Mouse (Mus musculus) hindbrain, embryonic 11.5 days (tissue): ENCODE results near the gene Itgb1bp1. TPM values are rescaled to one million over a fixed set of nuclear protein-coding genes. Genes with fewer than 3 reads are reported as not detected.

Source experiments
- ATAC-seq: fragments of 200-750 bp; cut with Nextera tagmentation; 2 replicates; pipeline ENCODE4 v1.8.0; 2017; ENCODE audit warnings: mild to moderate bottlenecking, moderate TSS enrichment, moderate library complexity; ENCODE audit not compliant: low FRiP score
- DNase-seq: peaks from one replicate; pipeline ENCODE4 v3.0.0-alpha.2; 2015; ENCODE audit warnings: low spot score
- H3K27ac ChIP-seq: fragments of 300-500 bp; sonication (generic); 2 replicates; pipeline ENCODE4 v1.5.1; 2014; ENCODE audit warnings: mild to moderate bottlenecking, low read depth, low read length
- H3K27me3 ChIP-seq: fragments of 300-500 bp; sonication (generic); 2 replicates; pipeline ENCODE4 v1.6.1; 2014; ENCODE audit warnings: mild to moderate bottlenecking, low read length, moderate library complexity, mixed read lengths; ENCODE audit not compliant: control insufficient read depth, insufficient read depth
- H3K36me3 ChIP-seq: fragments of 300-500 bp; sonication (generic); 2 replicates; pipeline ENCODE4 v1.6.1; 2014; ENCODE audit warnings: mild to moderate bottlenecking, low read length, moderate library complexity, mixed read lengths; ENCODE audit not compliant: control insufficient read depth, insufficient read depth
- H3K4me1 ChIP-seq: fragments of 300-500 bp; sonication (generic); replicated peaks from 2 replicates; pipeline ENCODE4 v1.6.1; 2014; ENCODE audit warnings: low read length, mixed read lengths; ENCODE audit not compliant: control insufficient read depth, insufficient read depth
- H3K4me2 ChIP-seq: fragments of 300-500 bp; sonication (generic); replicated peaks from 2 replicates; pipeline ENCODE4 v1.6.1; 2014; ENCODE audit warnings: mild to moderate bottlenecking, low read depth, low read length
- H3K4me3 ChIP-seq: fragments of 300-500 bp; sonication (generic); 2 replicates; pipeline ENCODE4 v1.5.1; 2014; ENCODE audit warnings: low read depth, low read length
- H3K9ac ChIP-seq: fragments of 300-500 bp; sonication (generic); 2 replicates; pipeline ENCODE4 v1.6.1; 2014; ENCODE audit warnings: low read depth, low read length
- H3K9me3 ChIP-seq: fragments of 300-500 bp; sonication (generic); 2 replicates; pipeline ENCODE4 v1.6.1; 2016; ENCODE audit warnings: low read length; ENCODE audit not compliant: control insufficient read depth
- WGBS: fragments of 180-500 bp; shearing (Covaris S2); extraction: QIAGEN DNeasy Blood & Tissue Kit; methylation state at CpG from one replicate; pipeline ENCODE4 v1.1.7; 2014; 5-methylcytosine and 5-hydroxymethylcytosine counted together
- polyA plus RNA-seq: library from polyadenylated mRNA; unstranded; fragments of >200 nt; fragmentation: Nextera tagmentation; extraction: Ambion mirVana; gene quantifications from 2 replicates; pipeline ENCODE4 v1.2.1, GENCODE M21; 2014

Itgb1bp1 gene
- 45.5 and 47.6 TPM in 2 replicates for polyA plus RNA-seq

DNA sequence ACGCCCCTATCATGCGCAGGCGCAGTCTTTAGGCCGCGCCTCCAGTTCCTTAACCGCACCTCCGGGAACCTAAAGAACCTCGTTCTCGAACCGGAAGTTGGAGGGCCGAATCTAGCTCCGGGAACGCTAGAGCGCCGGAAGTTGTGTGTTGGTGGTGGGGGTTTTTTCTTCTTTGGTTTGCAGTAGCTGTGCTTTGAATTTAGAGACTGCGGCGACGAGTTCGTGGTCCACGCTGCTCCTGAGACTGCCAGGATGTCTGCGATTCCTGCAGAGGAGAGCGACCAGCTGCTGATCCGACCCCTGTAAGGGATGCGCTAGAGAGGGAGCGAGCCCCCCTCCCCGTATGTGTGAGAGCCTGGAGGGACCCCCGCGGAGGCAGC is at the start of gene Itgb1bp1:
Gene Itgb1bp1, minus strand, starts transcription at position 42 of the 380 bp plus-strand sequence.
- Histone ChIP-seq H3K27ac (peak within 1 kb of the TSS; percentile 86), H3K9me3 (no peaks in the 10 kb centered on the region), H3K4me1 (no peaks in the 10 kb centered on the region), H3K4me2 (peak within 1 kb of the TSS; percentile 78), H3K4me3 (peak within 1 kb of the TSS; percentile 83), H3K36me3 (no peaks in the 10 kb centered on the region), H3K9ac (peak within 1 kb of the TSS; percentile 88), H3K27me3 (no peaks in the 10 kb centered on the region)
- under 1% methylated on average over 28 of the region's 28 CpGs for WGBS
- DNase-seq (peak; percentile 99), ATAC-seq (peak; percentile 96)

DNA sequence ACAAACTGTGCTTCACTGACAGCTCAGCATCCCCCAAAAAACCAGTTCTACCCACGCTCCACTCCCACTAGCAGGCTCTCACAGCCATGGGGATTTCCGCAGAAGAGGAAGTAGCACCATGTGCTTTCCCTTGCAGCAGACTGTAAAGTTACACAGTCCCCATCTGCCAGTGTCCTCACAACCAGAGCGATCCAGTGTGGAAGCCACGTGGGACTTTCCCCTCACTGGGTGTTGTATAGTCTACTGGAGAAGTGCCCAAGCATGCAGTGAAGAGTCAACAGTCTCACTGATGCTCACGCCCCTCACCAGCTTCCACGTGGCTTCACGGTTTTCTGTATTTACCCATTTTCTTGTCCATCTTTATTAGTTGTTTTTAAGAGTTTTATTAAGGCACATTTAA is 49.8 kb upstream of the Itgb1bp1 start:
- DNase-seq (no peak), ATAC-seq (no peak)
- Histone ChIP-seq H3K4me2 (no peak overlapping the region), H3K9me3 (no peaks in the 10 kb centered on the region), H3K4me1 (no peaks in the 10 kb centered on the region), H3K4me3 (no peak overlapping the region), H3K9ac (no peak overlapping the region), H3K27me3 (no peaks in the 10 kb centered on the region), H3K27ac (no peak overlapping the region), H3K36me3 (peaks cover 12% of the 10 kb centered on the region)
- 95% methylated on average over 7 of the region's 7 CpGs for WGBS

DNA sequence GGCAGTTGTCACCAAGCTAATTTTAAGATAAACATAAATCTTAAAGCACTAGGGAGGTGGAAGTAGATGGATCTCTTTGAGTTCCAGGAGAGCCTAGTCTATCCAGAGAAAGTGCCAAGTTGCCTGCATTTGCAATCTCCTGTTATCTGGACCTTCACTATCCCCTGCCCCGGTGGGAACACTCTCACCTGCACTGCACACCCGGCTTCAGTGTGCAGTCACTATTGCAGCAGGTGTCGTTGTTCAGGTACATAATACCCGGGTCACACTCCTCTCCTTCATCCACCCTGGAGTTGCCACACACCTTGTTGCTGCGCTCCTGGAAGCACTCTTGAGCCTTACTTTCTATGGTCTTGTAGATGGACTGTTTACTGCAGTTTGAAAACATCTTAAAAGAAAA is 47.7 kb upstream of the Itgb1bp1 start:
- no peaks in the 10 kb centered on the region for H3K27me3 ChIP-seq
- WGBS: 96% methylated on average over 5 of the region's 5 CpGs
- H3K4me3 ChIP-seq: no peak overlapping the region
- no peak for DNase-seq
- H3K27ac ChIP-seq: no peak overlapping the region
- H3K4me2 ChIP-seq: no peak overlapping the region
- H3K9ac ChIP-seq: no peak overlapping the region
- ATAC-seq: no peak
- no peaks in the 10 kb centered on the region for H3K4me1 ChIP-seq
- H3K9me3 ChIP-seq: no peaks in the 10 kb centered on the region
- H3K36me3 ChIP-seq: peaks cover 16% of the 10 kb centered on the region

DNA sequence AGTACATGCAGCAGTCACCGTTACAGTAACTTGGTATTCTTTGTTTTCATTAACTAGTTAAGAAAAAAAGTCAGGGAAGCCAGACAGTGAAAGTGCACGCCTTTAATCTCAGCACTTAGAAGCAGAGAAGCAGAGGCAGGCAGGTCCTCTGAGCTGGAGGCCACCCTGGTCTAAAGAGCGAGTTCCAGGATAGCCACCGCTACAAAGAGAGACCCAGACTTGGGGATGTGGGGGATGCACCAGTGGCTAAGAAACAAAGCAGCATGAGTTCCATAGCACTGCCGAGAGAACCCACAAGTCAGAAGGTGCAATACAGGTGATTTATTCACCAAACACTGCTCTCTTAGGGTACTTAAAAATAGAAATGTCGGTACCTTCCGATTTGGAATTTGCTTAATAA is 46.9 kb upstream of the Itgb1bp1 start:
- Histone ChIP-seq H3K27ac (no peak overlapping the region), H3K4me3 (no peak overlapping the region), H3K4me2 (no peak overlapping the region), H3K9ac (no peak overlapping the region), H3K9me3 (no peaks in the 10 kb centered on the region), H3K36me3 (peaks cover 16% of the 10 kb centered on the region), H3K27me3 (no peaks in the 10 kb centered on the region), H3K4me1 (no peaks in the 10 kb centered on the region)
- ATAC-seq: no peak
- DNase-seq: no peak
- WGBS: 93% methylated on average over 7 of the region's 7 CpGs

DNA sequence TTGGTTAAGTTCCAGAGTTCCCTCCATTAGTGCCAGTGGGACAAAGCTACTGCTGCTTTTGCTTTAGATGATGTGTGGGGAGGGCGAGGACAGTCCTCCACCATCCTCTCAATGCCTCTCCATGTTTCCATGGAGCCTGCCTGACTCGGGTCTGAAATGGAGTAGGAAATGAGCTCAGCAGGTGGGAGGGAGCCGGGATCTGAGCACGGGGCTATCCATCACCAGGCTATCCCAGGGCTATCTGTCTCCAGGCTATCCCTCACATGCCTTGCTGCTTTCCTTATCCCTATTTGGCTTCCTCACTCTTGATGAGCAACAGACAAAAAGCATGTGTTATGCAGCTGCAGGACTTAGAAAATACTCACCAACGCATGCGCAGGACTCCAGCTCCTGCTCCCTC is 45.6 kb upstream of the Itgb1bp1 start:
- ATAC-seq (no peak), DNase-seq (no peak)
- H3K4me2 ChIP-seq: no peak overlapping the region
- peaks cover 16% of the 10 kb centered on the region for H3K36me3 ChIP-seq
- no peak overlapping the region for H3K4me3 ChIP-seq
- H3K27ac ChIP-seq: no peak overlapping the region
- H3K9ac ChIP-seq: no peak overlapping the region
- 73% methylated on average over 6 of the region's 6 CpGs for WGBS
- H3K4me1 ChIP-seq: no peaks in the 10 kb centered on the region
- H3K9me3 ChIP-seq: no peaks in the 10 kb centered on the region
- H3K27me3 ChIP-seq: no peaks in the 10 kb centered on the region

DNA sequence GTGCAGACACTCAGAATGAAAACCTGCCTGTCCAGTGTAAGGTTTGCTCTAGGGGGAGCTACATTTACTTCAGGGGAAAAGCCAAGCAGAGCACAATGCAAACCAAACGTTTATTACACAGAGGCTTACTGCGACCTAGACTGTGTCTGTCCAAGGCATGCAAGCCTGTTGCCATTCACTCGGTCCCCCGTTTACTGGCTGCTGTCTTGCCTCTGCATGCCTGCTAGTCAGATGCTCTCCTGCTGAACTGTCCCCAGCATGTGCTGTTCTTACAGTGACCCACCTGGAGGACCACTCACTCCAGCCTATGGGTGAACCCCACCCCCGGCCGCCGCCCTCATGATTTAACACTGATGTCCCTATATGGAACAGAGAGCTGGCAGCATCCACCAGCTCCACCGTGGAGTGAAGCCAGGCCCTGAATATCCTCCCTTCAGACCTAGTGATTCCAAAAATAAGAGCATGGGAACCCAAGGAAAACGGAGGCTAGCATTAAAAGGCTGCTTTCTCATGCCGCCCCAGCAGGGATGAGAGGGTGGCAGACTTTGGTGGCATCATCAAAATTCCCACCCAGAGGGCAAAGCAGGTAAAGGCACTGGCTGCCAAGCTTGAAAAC is 45.0 kb upstream of the Itgb1bp1 start:
- DNase-seq: no peak
- ATAC-seq: no peak
- Histone ChIP-seq H3K4me2 (no peak overlapping the region), H3K27me3 (no peaks in the 10 kb centered on the region), H3K4me1 (no peaks in the 10 kb centered on the region), H3K9me3 (no peaks in the 10 kb centered on the region), H3K36me3 (peaks cover 16% of the 10 kb centered on the region), H3K4me3 (no peak overlapping the region), H3K27ac (no peak overlapping the region), H3K9ac (no peak overlapping the region)
- WGBS: 93% methylated on average over 10 of the region's 10 CpGs

DNA sequence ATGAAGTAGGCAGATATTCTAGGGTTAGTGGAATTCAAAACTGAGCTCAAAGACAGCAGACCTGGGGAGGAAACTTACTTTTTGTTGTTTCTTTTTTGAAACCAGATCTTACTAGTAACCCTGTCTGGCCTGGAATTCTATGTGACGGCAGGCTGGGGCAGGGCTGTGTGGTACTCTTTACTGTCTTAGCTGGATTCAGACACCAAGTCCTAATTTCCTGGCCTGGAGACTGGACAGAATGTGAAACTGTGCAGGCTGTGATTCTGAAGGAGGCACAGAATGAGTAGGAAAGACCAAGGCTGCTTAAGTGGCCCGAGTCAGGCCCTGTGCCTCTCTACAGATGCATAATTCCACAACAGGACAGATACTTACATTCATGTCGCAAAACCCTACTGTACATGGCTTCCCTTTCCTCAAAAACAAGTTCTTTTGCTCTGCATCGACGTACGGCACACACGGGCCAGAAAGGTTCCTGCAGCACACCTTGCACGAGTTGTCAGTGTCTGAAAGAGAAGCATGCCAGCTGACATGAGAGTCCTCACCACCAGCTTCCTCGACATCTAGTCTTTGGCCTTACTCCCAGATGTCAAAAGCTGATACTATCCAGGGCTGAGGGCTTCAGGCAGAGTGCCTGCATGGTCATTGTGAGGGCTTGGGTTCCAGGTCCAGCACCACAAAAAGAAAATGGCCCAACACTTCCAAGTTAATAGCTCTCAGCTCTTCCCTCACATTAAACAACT is 43.7 kb upstream of the Itgb1bp1 start:
- 95% methylated on average over 9 of the region's 9 CpGs for WGBS
- Histone ChIP-seq H3K27me3 (no peaks in the 10 kb centered on the region), H3K36me3 (peaks cover 17% of the 10 kb centered on the region), H3K4me3 (no peak overlapping the region), H3K4me1 (no peaks in the 10 kb centered on the region), H3K9ac (no peak overlapping the region), H3K27ac (no peak overlapping the region), H3K9me3 (no peaks in the 10 kb centered on the region), H3K4me2 (no peak overlapping the region)
- ATAC-seq: no peak
- no peak for DNase-seq

DNA sequence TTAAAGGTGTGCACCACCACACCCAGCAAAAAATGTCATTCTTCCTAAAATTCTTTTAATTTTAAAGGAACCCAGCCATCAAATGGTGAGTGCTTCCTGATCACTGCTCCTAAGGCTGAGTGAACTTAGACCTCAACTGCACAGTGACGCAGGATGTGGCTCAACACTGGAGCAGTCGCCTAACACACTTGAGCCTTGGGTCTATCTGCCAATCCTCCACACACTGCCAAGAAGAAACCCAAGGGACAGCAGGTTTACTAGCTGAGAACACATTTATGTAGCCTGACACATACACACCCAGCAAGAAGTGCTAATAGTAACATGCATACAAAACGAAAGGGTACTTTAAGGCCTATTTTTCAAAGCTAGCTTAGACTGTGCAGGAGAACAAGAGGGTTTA is 40.2 kb upstream of the Itgb1bp1 start:
- Histone ChIP-seq H3K4me2 (no peak overlapping the region), H3K27ac (no peak overlapping the region), H3K27me3 (no peaks in the 10 kb centered on the region), H3K36me3 (peaks cover 11% of the 10 kb centered on the region), H3K9ac (no peak overlapping the region), H3K4me1 (no peaks in the 10 kb centered on the region), H3K9me3 (no peaks in the 10 kb centered on the region), H3K4me3 (no peak overlapping the region)
- DNase-seq (no peak), ATAC-seq (no peak)
- WGBS: 96% methylated on average over 3 of the region's 3 CpGs

DNA sequence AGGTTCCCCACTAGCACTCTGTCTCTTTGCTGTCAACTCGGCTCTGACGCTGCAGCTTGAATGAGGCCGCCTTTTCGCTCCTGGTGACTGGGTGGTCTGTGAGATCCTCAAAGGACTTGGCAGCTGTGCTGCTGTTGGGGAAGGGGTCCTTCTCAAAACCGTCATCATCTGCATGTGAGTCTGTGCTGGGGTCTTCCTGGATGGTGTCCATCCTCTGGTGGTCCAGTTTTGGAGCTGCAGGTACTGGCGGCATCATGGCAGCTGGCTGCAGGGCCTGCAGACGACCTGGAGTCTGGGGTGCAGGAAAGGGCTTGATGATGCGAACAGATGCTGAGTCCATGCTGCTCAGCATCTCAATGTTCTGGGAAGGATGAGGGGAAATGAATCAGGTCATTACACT is 39.2 kb upstream of the Itgb1bp1 start:
- no peak for ATAC-seq
- Histone ChIP-seq H3K9me3 (no peaks in the 10 kb centered on the region), H3K36me3 (peaks cover 11% of the 10 kb centered on the region), H3K9ac (no peak overlapping the region), H3K4me3 (no peak overlapping the region), H3K27ac (no peak overlapping the region), H3K4me1 (no peaks in the 10 kb centered on the region), H3K27me3 (no peaks in the 10 kb centered on the region), H3K4me2 (no peak overlapping the region)
- DNase-seq: no peak
- WGBS: 91% methylated on average over 8 of the region's 8 CpGs
